Mouse (Mus musculus) gastrocnemius, adult 18-20 months (tissue): ENCODE results near the gene Cd59b. TPM values are rescaled to one million over a fixed set of nuclear protein-coding genes. Genes with fewer than 3 reads are reported as not detected.
"Not testable (repeated sequence)": the region's sequence is repeated elsewhere in the genome, so short reads cannot be mapped to it uniquely, and the experiment has no call there.

Experiments
- DNase-seq: peaks from one replicate; pipeline ENCODE4 v3.0.0; 2021; ENCODE audit warnings: low spot score
- total RNA-seq, 2 experiments: library from RNA; stranded (reverse); gene quantifications; 2 replicates each; pipeline ENCODE4 v1.2.3; 2021

Cd59b gene
- total RNA-seq, 2 experiments from 2014 or later, result 2.8 to 3.0 TPM

- DNase-seq, result no peak
These were observed 45.2 kb downstream of the Cd59b start for GRCm38 (mm10) chr2:104114898-104115297.

- DNase-seq, result not testable (repeated sequence)
These were observed 47.5 kb downstream of the Cd59b start for GRCm38 (mm10) chr2:104117173-104117572.

GRCm38 (mm10) chr2:104119097-104119496 lies 49.4 kb downstream of the Cd59b start:
- no peak for DNase-seq

- peak; percentile 34 for DNase-seq
These were observed 50.7 kb downstream of the Cd59b start for GRCm38 (mm10) chr2:104120312-104120711.

- peak; percentile 28 for DNase-seq
These were observed 52.2 kb downstream of the Cd59b start for GRCm38 (mm10) chr2:104121681-104122504.

GRCm38 (mm10) chr2:104122505-104123378 lies 53.1 kb downstream of the Cd59b start, which contains the start of gene A930018P22Rik:
TSS of gene A930018P22Rik (plus strand) at chr2:104122769.
- DNase-seq, result peak; percentile 96

GRCm38 (mm10) chr2:104123540-104123939 lies 53.9 kb downstream of the Cd59b start:
- DNase-seq, result no peak

- no peak for DNase-seq
These were observed 54.4 kb downstream of the Cd59b start for GRCm38 (mm10) chr2:104124071-104124470.

- peak; percentile 52 for DNase-seq
These were observed 59.3 kb downstream of the Cd59b start for GRCm38 (mm10) chr2:104128803-104129531.

GRCm38 (mm10) chr2:104130165-104130564 lies 60.5 kb downstream of the Cd59b start:
- DNase-seq, result no peak

- DNase-seq, result no peak
These were observed 61.3 kb downstream of the Cd59b start for GRCm38 (mm10) chr2:104130969-104131368.

GRCm38 (mm10) chr2:104132266-104132859 lies 62.7 kb downstream of the Cd59b start:
- no peak for DNase-seq

GRCm38 (mm10) chr2:104133042-104133810 lies 63.6 kb downstream of the Cd59b start:
- no peak for DNase-seq

GRCm38 (mm10) chr2:104134150-104135056 lies 64.8 kb downstream of the Cd59b start:
- peak; percentile 78 for DNase-seq

GRCm38 (mm10) chr2:104135920-104136319 lies 66.3 kb downstream of the Cd59b start:
- DNase-seq, result no peak
